Mouse (Mus musculus) erythroblast, embryonic 14.5 days (primary cell): ENCODE measurements around the gene Dscaml1.

Experiments used
- GATA1 ChIP-seq: IDR thresholded peaks from 2 replicates; pipeline ENCODE4 v1.6.1; 2012; ENCODE audit warnings: low read length, inconsistent platforms, mixed read lengths
- TAL1 ChIP-seq: IDR thresholded peaks from 3 replicates; pipeline ENCODE4 v1.6.1; 2012; ENCODE audit warnings: low read length, inconsistent platforms, mixed read lengths

DNA sequence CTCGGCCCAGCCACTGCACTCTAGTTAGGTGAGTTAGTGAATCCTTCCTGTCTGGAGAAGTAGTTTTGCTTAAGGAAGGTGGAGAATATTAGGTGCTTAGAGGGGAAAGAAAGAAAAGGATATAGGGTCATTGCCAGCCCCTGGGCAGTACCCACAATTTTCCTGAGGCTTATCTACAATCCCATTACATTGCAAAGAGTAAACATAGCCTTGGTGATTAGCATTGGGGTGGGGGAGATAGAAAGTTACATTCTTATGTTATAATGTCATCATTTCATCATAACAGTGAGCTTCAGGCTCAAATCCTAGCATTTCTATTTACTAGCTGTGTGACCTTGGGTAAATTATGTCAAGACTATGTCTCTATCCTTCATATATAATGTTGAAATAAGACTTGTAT is 70.5 kb downstream of the Dscaml1 start:
- no peak for TF ChIP-seq GATA1
- no peak for TF ChIP-seq TAL1
